Mouse (Mus musculus) cortical plate, adult 2 months (tissue): ENCODE measurements at regions not wholly inside any gene's neighbourhood (a gene's known extent, or its start where the extent isn't known, plus 50 kb on each side); places are given as distances from the start of the nearest gene placed in this dataset.

Source experiments
- CTCF ChIP-seq: fragments of 200-500 bp; IDR thresholded peaks from 2 replicates; pipeline ENCODE4 v1.5.1; 2011; ENCODE audit warnings: mild to moderate bottlenecking, control low read depth, low read length; ENCODE audit not compliant: insufficient read depth; ENCODE audit errors: extremely low read depth
- POLR2A ChIP-seq: fragments of 200-500 bp; IDR thresholded peaks from 2 replicates; pipeline ENCODE4 v1.6.1; 2011; ENCODE audit warnings: mild to moderate bottlenecking, low read length, control low read depth; ENCODE audit not compliant: insufficient read depth; ENCODE audit errors: extremely low read depth

GRCm38 (mm10) chr15:27050673-27051072 is 155.3 kb upstream of the Fbxl7 start:
- TF ChIP-seq POLR2A = no peak
- TF ChIP-seq CTCF = no peak
